24 mouse cellular contexts compared by ENCODE assay signal in genomic region chr12:75414991-75415390, GRCm38 (mm10). TPM values are rescaled to one million over a fixed set of nuclear protein-coding genes. Genes with fewer than 3 reads are reported as not detected.
A peak's percentile ranks its signal among the peaks of the same experiment; 100 is the strongest.
DNase-seq lines count a peak whose midpoint lies in the region; ATAC-seq and TF ChIP-seq lines count a peak whose summit lies in the region.
"Had no signal": no experiment of that assay in that cellular context is flagged by ENCODE, and none has a peak within 500 bp of the region (broad histone marks: within the 10 kb centered on the region; RNA-seq: fewer than 3 reads in every experiment).

No protein-coding gene starts in this region.

- H3K9me3 ChIP-seq in heart, embryonic 12.5 days (replicated peaks) = no peaks in the 10 kb centered on the region
- H3K9me3 ChIP-seq in lung, postnatal 0 days (ENCODE audit: low read length) = no peaks in the 10 kb centered on the region
- H3K9me3 ChIP-seq: forebrain, embryonic 12.5 days; limb, embryonic 15.5 days; lung, embryonic 15.5 days; midbrain, embryonic 10.5 days had no signal

- TF ChIP-seq CTCF in thymus, adult 2 months (IDR thresholded peaks at IDR 0.05; ENCODE audit: borderline replicate concordance, control insufficient read depth, extremely low read depth, insufficient read depth, low read length, poor library complexity) = no peak
- TF ChIP-seq CTCF in lung, postnatal 0 days (IDR thresholded peaks at IDR 0.05) = no peak

- TF ChIP-seq POLR2A in thymus, adult 2 months (IDR thresholded peaks at IDR 0.05; ENCODE audit: control insufficient read depth, extremely low read depth, insufficient read depth, low read length, poor library complexity) = no peak

- no peak for ATAC-seq in heart, embryonic 12.5 days (ENCODE audit: insufficient number of reproducible peaks, low FRiP score)
- no peak for ATAC-seq in lung, postnatal 0 days
- ATAC-seq in neutrophil, adult 5-6 weeks (ENCODE audit: extremely low read depth, insufficient number of reproducible peaks, low FRiP score, poor library complexity, severe bottlenecking) = peak; percentile 25; the same call in 1 of the 2 replicates
- ATAC-seq: activated CD4-positive, CD25-positive, alpha-beta regulatory T cell, adult 4 months had no signal

- H3K9ac ChIP-seq in heart, embryonic 12.5 days = no peak overlapping the region
- H3K9ac ChIP-seq in lung, postnatal 0 days (replicated peaks; ENCODE audit: low read depth) = no peak overlapping the region
- H3K9ac ChIP-seq: forebrain, embryonic 12.5 days; limb, embryonic 15.5 days; lung, embryonic 15.5 days had no signal

- peak; percentile 41 for DNase-seq in heart, adult 8-10 months (ENCODE audit: low spot score)
- peak; percentile 24 for DNase-seq in thymus, adult 2 months
- DNase-seq in thymus, postnatal 4 days = no peak
- peak; percentile 31 for DNase-seq in lung, postnatal 0 days (ENCODE audit: low spot score)
- DNase-seq in retina, postnatal 1 day = no peak
- no peak for DNase-seq in left cerebral cortex, postnatal 14 days (ENCODE audit: low spot score in 2 of 2)
- DNase-seq: adrenal gland, postnatal 25 days; cerebellum, adult 9-11 months; gastrocnemius, postnatal 14 days; kidney, adult 8-10 months; kidney, postnatal 36 days; layer of hippocampus, adult 9-11 months; spleen, adult 18-20 months had no signal

- H3K27ac ChIP-seq in heart, embryonic 12.5 days (ENCODE audit: poor library complexity, severe bottlenecking) = no peak overlapping the region
- no peak overlapping the region for H3K27ac ChIP-seq in thymus, adult 2 months (ENCODE audit: control insufficient read depth, insufficient read depth, low read length)
- no peak overlapping the region for H3K27ac ChIP-seq in lung, postnatal 0 days (ENCODE audit: low read length)
- H3K27ac ChIP-seq: forebrain, embryonic 12.5 days; limb, embryonic 15.5 days; lung, embryonic 15.5 days; midbrain, embryonic 10.5 days had no signal

- no peaks in the 10 kb centered on the region for H3K4me1 ChIP-seq in heart, embryonic 12.5 days (replicated peaks)
- H3K4me1 ChIP-seq in thymus, adult 2 months (replicated peaks; ENCODE audit: control insufficient read depth, insufficient read depth, low read length) = peaks cover 30% of the 10 kb centered on the region
- no peaks in the 10 kb centered on the region for H3K4me1 ChIP-seq in lung, postnatal 0 days (ENCODE audit: insufficient read depth, low read depth, low read length)
- H3K4me1 ChIP-seq: forebrain, embryonic 12.5 days; limb, embryonic 15.5 days; lung, embryonic 15.5 days; midbrain, embryonic 10.5 days had no signal

- intact Hi-C loops in left cerebral cortex, postnatal 14 days (cut with DNase I) = no loop called here

- no peak overlapping the region for H3K4me2 ChIP-seq in heart, embryonic 12.5 days
- no peak overlapping the region for H3K4me2 ChIP-seq in lung, postnatal 0 days (replicated peaks; ENCODE audit: low read depth, low read length)
- H3K4me2 ChIP-seq: forebrain, embryonic 12.5 days; limb, embryonic 15.5 days; lung, embryonic 15.5 days had no signal

- 67% methylated on average over 6 of the region's 6 CpGs for WGBS in heart, embryonic 12.5 days
- WGBS in thymus, adult 2 months = 37% methylated on average over 6 of the region's 6 CpGs
- WGBS in lung, postnatal 0 days = 61% methylated on average over 6 of the region's 6 CpGs

- no peaks in the 10 kb centered on the region for H3K36me3 ChIP-seq in heart, embryonic 12.5 days
- no peaks in the 10 kb centered on the region for H3K36me3 ChIP-seq in thymus, adult 2 months (ENCODE audit: control insufficient read depth, insufficient read depth, low read length)
- no peaks in the 10 kb centered on the region for H3K36me3 ChIP-seq in lung, postnatal 0 days (ENCODE audit: insufficient read depth, low read length)
- H3K36me3 ChIP-seq: forebrain, embryonic 12.5 days; limb, embryonic 15.5 days; lung, embryonic 15.5 days; midbrain, embryonic 10.5 days had no signal

- 0 out of 2 replicates have a peak, but pooled peaks have one; percentile 12 for TF ChIP-seq EP300 in lung, postnatal 0 days (IDR thresholded peaks at IDR 0.05)

- no peaks in the 10 kb centered on the region for H3K27me3 ChIP-seq in heart, embryonic 12.5 days (replicated peaks)
- no peaks in the 10 kb centered on the region for H3K27me3 ChIP-seq in thymus, adult 2 months (ENCODE audit: control insufficient read depth, insufficient read depth, low read length)
- no peaks in the 10 kb centered on the region for H3K27me3 ChIP-seq in lung, postnatal 0 days (replicated peaks; ENCODE audit: insufficient read depth, low read length)
- H3K27me3 ChIP-seq: forebrain, embryonic 12.5 days; limb, embryonic 15.5 days; lung, embryonic 15.5 days had no signal

- no peak overlapping the region for H3K4me3 ChIP-seq in heart, embryonic 12.5 days
- no peak overlapping the region for H3K4me3 ChIP-seq in thymus, adult 2 months (ENCODE audit: control insufficient read depth, insufficient read depth, low read length)
- no peak overlapping the region for H3K4me3 ChIP-seq in lung, postnatal 0 days (ENCODE audit: low read depth, low read length)
- H3K4me3 ChIP-seq: forebrain, embryonic 12.5 days; limb, embryonic 15.5 days; lung, embryonic 15.5 days; midbrain, embryonic 10.5 days had no signal

RNA-seq across cellular contexts. Expression of gene Gphb5, which starts 1.6 kb away (rescaled TPM):
- not detected for total RNA-seq in heart, adult 8-10 months (2022)
- polyA plus RNA-seq in heart, embryonic 12.5 days (2016; fragmentation: Nextera tagmentation; extraction: Ambion mirVana) = not detected in 2 replicates
- polyA plus RNA-seq in thymus, adult 2 months (2012; rRNA removed) = 0.08 and 0.19 TPM in 2 replicates
- not detected in 2 replicates for polyA plus RNA-seq in lung, postnatal 0 days (2015; fragmentation: Nextera tagmentation; extraction: Ambion mirVana)
- not detected in 2 replicates for total RNA-seq in neutrophil, adult 5-6 weeks (2017)
- total RNA-seq in left cerebral cortex, postnatal 14 days (2021) = not detected
- total RNA-seq: adrenal gland, postnatal 25 days; gastrocnemius, postnatal 14 days; left cerebral cortex, postnatal 10 days had no signal
- polyA plus RNA-seq: activated CD4-positive, CD25-positive, alpha-beta regulatory T cell, adult 4 months; forebrain, embryonic 12.5 days; heart, embryonic 14.5 days; hindbrain, embryonic 11.5 days; limb, embryonic 15.5 days; lung, embryonic 15.5 days; midbrain, embryonic 10.5 days; stomach, embryonic 14.5 days had no signal

Comparison
In these comparisons a context has a peak if more than half of its experiments do, and no peak if none do; other contexts are left out.
1. DNase-seq: peak in heart, adult 8-10 months (single experiment), thymus, adult 2 months (single experiment) and lung, postnatal 0 days (single experiment); none in thymus, postnatal 4 days (single experiment), retina, postnatal 1 day (single experiment) and left cerebral cortex, postnatal 14 days (0 of 2).